Mouse (Mus musculus): ENCODE data around the gene Asb10.

GRCm38 (mm10) chr5:24541144-24541569, 379 bp upstream of the Asb10 start:
- TF ChIP-seq CTCF (IDR thresholded peaks at IDR 0.05; ENCODE audit: low read depth, low read length) (no peak), GATA1 (IDR thresholded peaks at IDR 0.05; ENCODE audit: borderline replicate concordance, low read length) (no peak), TAL1 (conservative IDR thresholded peaks at IDR 0.05; ENCODE audit: low read depth, low read length) (no peak)
